Mouse (Mus musculus) midbrain, embryonic 14.5 days (tissue): ENCODE measurements at regions not wholly inside any gene's neighbourhood (a gene's known extent, or its start where the extent isn't known, plus 50 kb on each side); places are given as distances from the start of the nearest gene placed in this dataset.

ENCODE experiments used
- ATAC-seq: fragments of 200-750 bp; cut with Nextera tagmentation; 2 replicates; pipeline ENCODE4 v1.8.0; 2017; ENCODE audit warnings: moderate number of reproducible peaks, moderate library complexity; ENCODE audit not compliant: low FRiP score, low TSS enrichment
- DNase-seq: peaks from one replicate; pipeline ENCODE4 v3.0.0-alpha.2; 2015
- H3K27ac ChIP-seq: fragments of 300-500 bp; sonication (generic); replicated peaks from 2 replicates; pipeline ENCODE4 v1.5.1; 2014; ENCODE audit warnings: mild to moderate bottlenecking, low read depth, low read length, moderate library complexity
- H3K27me3 ChIP-seq: fragments of 300-500 bp; sonication (generic); 2 replicates; pipeline ENCODE4 v1.6.1; 2014; ENCODE audit warnings: low read length, control low read depth, mixed read lengths; ENCODE audit not compliant: control insufficient read depth, insufficient read depth
- H3K36me3 ChIP-seq: fragments of 300-500 bp; sonication (generic); 2 replicates; pipeline ENCODE4 v1.6.1; 2014; ENCODE audit warnings: low read length, control low read depth; ENCODE audit not compliant: control insufficient read depth, insufficient read depth
- H3K4me1 ChIP-seq: fragments of 300-500 bp; sonication (generic); 2 replicates; pipeline ENCODE4 v1.6.1; 2014; ENCODE audit warnings: mild to moderate bottlenecking, antibody characterized with exemption, low read length, control low read depth; ENCODE audit not compliant: control insufficient read depth, insufficient read depth
- H3K4me2 ChIP-seq: fragments of 300-500 bp; sonication (generic); 2 replicates; pipeline ENCODE4 v1.6.1; 2014; ENCODE audit warnings: mild to moderate bottlenecking, low read length, moderate library complexity
- H3K4me3 ChIP-seq: fragments of 300-500 bp; sonication (generic); replicated peaks from 2 replicates; pipeline ENCODE4 v1.5.1; 2014; ENCODE audit warnings: low read depth, low read length
- H3K9ac ChIP-seq: fragments of 300-500 bp; sonication (generic); replicated peaks from 2 replicates; pipeline ENCODE4 v1.6.1; 2014; ENCODE audit warnings: mild to moderate bottlenecking, low read length, moderate library complexity
- H3K9me3 ChIP-seq: fragments of 300-500 bp; sonication (generic); 2 replicates; pipeline ENCODE4 v1.6.1; 2016; ENCODE audit warnings: low read length, control low read depth, mixed read lengths; ENCODE audit not compliant: control insufficient read depth
- WGBS: fragments of 180-500 bp; shearing (Covaris S2); extraction: QIAGEN DNeasy Blood & Tissue Kit; methylation state at CpG from one replicate; pipeline ENCODE4 v1.1.7; 2014; 5-methylcytosine and 5-hydroxymethylcytosine counted together

DNA sequence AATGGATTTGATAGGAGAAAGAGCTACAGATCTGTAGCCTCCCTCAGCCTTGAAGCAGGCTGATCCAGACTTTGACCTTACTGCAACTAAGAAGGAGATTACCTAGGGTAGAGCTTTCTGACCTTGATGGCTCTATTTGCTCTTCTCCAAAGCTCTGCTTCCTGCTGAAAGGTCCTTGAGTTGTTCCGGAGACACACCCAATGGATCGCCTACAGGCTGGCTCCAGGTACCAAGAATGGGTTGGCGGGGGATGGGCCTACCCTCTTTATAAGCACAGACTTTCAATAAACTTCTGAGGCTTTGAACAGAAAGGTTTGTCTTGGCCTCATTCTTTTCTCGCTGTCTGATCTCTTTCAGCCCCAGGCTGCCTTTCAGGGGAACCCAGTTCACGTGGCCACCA lies 901.0 kb downstream of the Cdh8 start:
- H3K9ac ChIP-seq: no peak overlapping the region
- 77% methylated on average over 5 of the region's 5 CpGs for WGBS
- H3K9me3 ChIP-seq: no peaks in the 10 kb centered on the region
- H3K36me3 ChIP-seq: no peaks in the 10 kb centered on the region
- DNase-seq (no peak), ATAC-seq (no peak)
- H3K4me2 ChIP-seq: no peak overlapping the region
- no peak overlapping the region for H3K4me3 ChIP-seq
- no peaks in the 10 kb centered on the region for H3K4me1 ChIP-seq
- no peak overlapping the region for H3K27ac ChIP-seq
- H3K27me3 ChIP-seq: no peaks in the 10 kb centered on the region

DNA sequence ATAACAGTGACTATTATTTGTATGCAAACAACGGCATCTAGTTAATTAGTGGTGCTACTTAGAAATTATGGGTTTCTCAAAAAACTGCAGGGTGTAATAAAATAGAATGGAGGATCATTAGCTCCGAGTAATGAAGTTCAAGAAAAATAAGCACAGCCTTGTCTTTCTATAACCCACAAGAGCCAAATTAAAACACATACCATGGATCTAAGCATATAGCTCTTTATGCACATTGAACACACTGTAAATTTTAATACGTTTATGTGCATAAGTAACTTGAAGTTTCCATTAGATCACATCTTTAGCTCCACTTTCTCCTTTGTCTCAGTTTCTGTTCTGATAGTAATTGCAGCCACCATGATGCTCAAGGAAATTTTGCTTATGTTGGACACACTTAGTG lies 919.5 kb downstream of the Cdh8 start:
- Histone ChIP-seq H3K36me3 (no peaks in the 10 kb centered on the region), H3K27me3 (no peaks in the 10 kb centered on the region), H3K27ac (no peak overlapping the region), H3K9me3 (no peaks in the 10 kb centered on the region), H3K9ac (no peak overlapping the region), H3K4me2 (no peak overlapping the region), H3K4me3 (no peak overlapping the region), H3K4me1 (no peaks in the 10 kb centered on the region)
- DNase-seq: no peak
- ATAC-seq: no peak
- WGBS: 92% methylated on average over 3 of the region's 3 CpGs

DNA sequence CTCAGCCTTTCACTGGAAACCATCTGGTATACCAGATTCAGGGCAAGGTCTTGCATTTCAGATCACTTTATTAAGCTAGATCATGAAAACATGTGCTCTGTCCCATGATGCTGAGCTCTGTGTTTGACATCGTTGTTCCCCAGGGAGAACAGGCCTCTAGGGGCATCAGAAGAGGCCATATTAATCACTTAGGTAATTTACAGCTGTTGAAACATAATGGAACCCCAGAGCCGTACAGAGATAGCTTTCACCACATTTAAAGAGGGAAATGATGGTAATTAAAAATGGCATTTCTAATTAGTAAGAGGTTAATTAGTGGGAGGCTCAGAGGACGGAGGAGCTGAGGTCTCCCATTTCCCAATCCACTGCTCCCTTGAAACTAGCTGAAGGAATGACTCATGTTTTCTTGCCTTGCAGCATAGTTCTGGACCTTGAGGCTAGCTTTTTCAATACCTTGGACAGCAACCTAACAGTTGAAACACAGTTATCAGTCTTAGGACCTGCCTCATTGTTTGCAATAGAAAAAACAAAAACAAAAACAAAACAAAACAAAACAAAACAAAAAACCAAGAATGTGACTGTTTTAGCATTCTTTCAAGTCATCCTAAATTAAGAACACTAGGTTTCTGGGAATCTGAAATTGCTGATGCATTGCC lies 952.8 kb downstream of the Cdh8 start:
- WGBS: 60% methylated on average over 3 of the region's 3 CpGs
- H3K4me3 ChIP-seq: no peak overlapping the region
- H3K9ac ChIP-seq: no peak overlapping the region
- no peaks in the 10 kb centered on the region for H3K27me3 ChIP-seq
- no peak overlapping the region for H3K4me2 ChIP-seq
- H3K9me3 ChIP-seq: no peaks in the 10 kb centered on the region
- no peaks in the 10 kb centered on the region for H3K36me3 ChIP-seq
- DNase-seq (peak; percentile 45), ATAC-seq (no peak)
- H3K4me1 ChIP-seq: no peaks in the 10 kb centered on the region
- no peak overlapping the region for H3K27ac ChIP-seq

DNA sequence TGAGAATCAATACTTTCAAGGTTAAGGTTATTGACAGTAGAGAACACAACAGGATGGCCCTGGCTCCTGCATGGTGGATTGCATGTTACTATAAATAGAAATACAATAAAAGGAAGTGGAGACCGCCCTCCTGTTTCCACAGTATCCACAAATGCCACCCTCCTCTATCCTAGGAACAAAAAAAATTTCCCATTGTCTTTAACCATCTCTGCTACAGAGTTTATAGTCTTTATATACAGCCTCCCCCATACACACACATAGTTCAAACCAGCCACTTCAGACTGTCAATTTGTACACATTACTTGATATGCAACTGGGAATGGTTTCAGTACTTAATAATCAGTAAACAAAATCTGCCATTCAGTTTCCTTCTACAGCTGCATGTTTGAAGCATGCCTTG lies 960.7 kb downstream of the Cdh8 start:
- WGBS: 81% methylated on average over 1 of the region's 1 CpGs
- no peak for DNase-seq

More for the DNA sequence above, 960.7 kb downstream of the Cdh8 start:
- no peaks in the 10 kb centered on the region for H3K9me3 ChIP-seq
- no peaks in the 10 kb centered on the region for H3K27me3 ChIP-seq
- no peak for ATAC-seq
- no peak overlapping the region for H3K4me3 ChIP-seq
- no peak overlapping the region for H3K9ac ChIP-seq
- H3K27ac ChIP-seq: no peak overlapping the region
- H3K4me2 ChIP-seq: no peak overlapping the region
- no peaks in the 10 kb centered on the region for H3K36me3 ChIP-seq
- H3K4me1 ChIP-seq: no peaks in the 10 kb centered on the region
